Mouse (Mus musculus): ENCODE data around the gene Ankle1.

- TF ChIP-seq CTCF (conservative IDR thresholded peaks at IDR 0.05; ENCODE audit: low read length): no peak
- TF ChIP-seq POU5F1 (IDR thresholded peaks at IDR 0.05; ENCODE audit: borderline replicate concordance, low read length): no peak
Observed at GRCm38 (mm10) chr8:71381971-71382961, 23.5 kb upstream of the Ankle1 start.
